Mouse (Mus musculus): ENCODE data around the gene Saa2. TPM values are rescaled to one million over a fixed set of nuclear protein-coding genes. Genes with fewer than 3 reads are reported as not detected.

Saa2 gene
- total and polyA plus RNA-seq, 3 experiments, result not detected

DNA sequence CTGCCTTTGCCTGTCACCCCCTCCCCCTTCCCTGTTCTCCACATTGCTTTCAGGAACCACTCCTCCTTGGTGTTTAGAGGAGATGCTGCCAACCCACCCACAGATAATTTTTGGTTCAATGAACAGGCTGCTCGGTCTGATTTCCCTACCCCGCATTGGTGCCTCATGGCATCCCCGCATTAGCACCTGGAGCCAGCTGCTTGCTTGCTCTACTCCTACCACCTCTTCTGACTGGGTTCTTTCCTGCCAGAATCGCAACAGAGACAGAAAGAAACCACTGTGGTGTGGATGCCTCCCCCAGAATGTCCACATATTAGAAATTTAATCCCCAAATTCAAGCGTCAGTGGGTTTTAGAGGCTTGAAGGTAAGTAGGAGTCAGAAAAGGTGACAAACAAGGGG lies 27.2 kb upstream of the Saa2 start:
- H3K27me3 ChIP-seq (ENCODE audit: control insufficient read depth in 1 of 2, insufficient read depth in 2 of 2, low read length in 2 of 2), result peaks cover 0 to 3% of the 10 kb centered on the region in 2 experiments; a peak in 2 of 4 replicates
- H3K9me3 ChIP-seq (replicated peaks; ENCODE audit: insufficient read depth, low read length), result no peaks in the 10 kb centered on the region
- TF ChIP-seq TCF12 (IDR thresholded peaks at IDR 0.05; ENCODE audit: low read depth, low read length) (no peak), SIN3A (IDR thresholded peaks at IDR 0.05; ENCODE audit: low read length) (no peak), NELFE (IDR thresholded peaks at IDR 0.05; ENCODE audit: low read depth, low read length) (no peak), HCFC1 (IDR thresholded peaks at IDR 0.05; ENCODE audit: low read depth, low read length) (no peak), TAL1 (IDR thresholded peaks at IDR 0.05; ENCODE audit: low read length) (no peak), ZC3H11A (IDR thresholded peaks at IDR 0.05; ENCODE audit: low read depth, low read length) (no peak), RCOR1 (IDR thresholded peaks at IDR 0.05; ENCODE audit: low read depth, low read length) (no peak), TBP (IDR thresholded peaks at IDR 0.05; ENCODE audit: low read depth, low read length) (no peak), GABPA (IDR thresholded peaks at IDR 0.05; ENCODE audit: low read depth, low read length) (no peak), MXI1 (IDR thresholded peaks at IDR 0.05; ENCODE audit: low read depth, low read length) (no peak), E2F4 (IDR thresholded peaks at IDR 0.05; ENCODE audit: borderline replicate concordance, low read depth, low read length) (no peak), RAD21 (IDR thresholded peaks at IDR 0.05; ENCODE audit: low read depth, low read length) (no peak), CHD2 (IDR thresholded peaks at IDR 0.05; ENCODE audit: low read length) (no peak)
- H3K79me2 ChIP-seq (ENCODE audit: control insufficient read depth, insufficient read depth, low read length, poor library complexity), result no peaks in the 10 kb centered on the region
- H3K9ac ChIP-seq (ENCODE audit: control insufficient read depth, low read depth, low read length, poor library complexity, severe bottlenecking), result no peak overlapping the region
- no peak overlapping the region for H3K4me3 ChIP-seq (ENCODE audit: control insufficient read depth in 1 of 2, insufficient read depth in 1 of 2, low read depth in 2 of 2, low read length in 2 of 2)
- H3K36me3 ChIP-seq (ENCODE audit: control insufficient read depth in 1 of 2, insufficient read depth in 2 of 2, low read length in 2 of 2), result no peaks in the 10 kb centered on the region
- no peak for DNase-seq (ENCODE audit: low read depth, low spot score)
- H3K27ac ChIP-seq (ENCODE audit: control insufficient read depth, low read depth, low read length), result no peak overlapping the region
- H3K4me1 ChIP-seq (ENCODE audit: control insufficient read depth in 1 of 2, insufficient read depth in 2 of 2, low read length in 2 of 2), result peaks cover 0 to 9% of the 10 kb centered on the region in 2 experiments; a peak in 2 of 4 replicates

DNA sequence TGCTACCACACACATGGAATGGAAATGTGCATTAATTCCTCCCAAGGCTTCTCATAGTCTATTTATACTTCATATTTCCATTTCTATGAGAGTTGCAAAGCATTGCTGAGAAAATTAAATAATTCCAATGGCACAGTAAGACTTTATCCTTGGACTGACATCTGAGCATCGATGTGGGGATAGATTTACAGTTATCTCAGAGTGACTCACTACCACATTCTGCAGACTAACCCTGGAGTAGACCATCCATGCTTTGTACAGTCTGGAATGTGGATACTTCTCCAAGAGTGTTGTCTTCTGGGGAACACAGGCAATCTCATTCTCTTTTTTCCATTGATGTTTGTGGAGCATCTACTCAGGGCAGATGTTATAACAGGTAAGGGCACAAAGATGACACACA lies 24.0 kb upstream of the Saa2 start:
- Histone ChIP-seq H3K27ac (ENCODE audit: control insufficient read depth, low read depth, low read length) (no peak overlapping the region), H3K4me1 (ENCODE audit: control insufficient read depth in 1 of 2, insufficient read depth in 2 of 2, low read length in 2 of 2) (peaks cover 0 to 9% of the 10 kb centered on the region in 2 experiments; a peak in 2 of 4 replicates), H3K9me3 (replicated peaks; ENCODE audit: insufficient read depth, low read length) (no peaks in the 10 kb centered on the region), H3K9ac (ENCODE audit: control insufficient read depth, low read depth, low read length, poor library complexity, severe bottlenecking) (no peak overlapping the region), H3K79me2 (ENCODE audit: control insufficient read depth, insufficient read depth, low read length, poor library complexity) (no peaks in the 10 kb centered on the region), H3K27me3 (ENCODE audit: control insufficient read depth in 1 of 2, insufficient read depth in 2 of 2, low read length in 2 of 2) (peaks cover 0 to 4% of the 10 kb centered on the region in 2 experiments; a peak in 3 of 4 replicates), H3K4me3 (ENCODE audit: control insufficient read depth in 1 of 2, insufficient read depth in 1 of 2, low read depth in 2 of 2, low read length in 2 of 2) (no peak overlapping the region), H3K36me3 (ENCODE audit: control insufficient read depth in 1 of 2, insufficient read depth in 2 of 2, low read length in 2 of 2) (no peaks in the 10 kb centered on the region)
- no peak for TF ChIP-seq TBP (IDR thresholded peaks at IDR 0.05; ENCODE audit: low read depth, low read length)
- no peak for DNase-seq (ENCODE audit: low read depth, low spot score)

DNA sequence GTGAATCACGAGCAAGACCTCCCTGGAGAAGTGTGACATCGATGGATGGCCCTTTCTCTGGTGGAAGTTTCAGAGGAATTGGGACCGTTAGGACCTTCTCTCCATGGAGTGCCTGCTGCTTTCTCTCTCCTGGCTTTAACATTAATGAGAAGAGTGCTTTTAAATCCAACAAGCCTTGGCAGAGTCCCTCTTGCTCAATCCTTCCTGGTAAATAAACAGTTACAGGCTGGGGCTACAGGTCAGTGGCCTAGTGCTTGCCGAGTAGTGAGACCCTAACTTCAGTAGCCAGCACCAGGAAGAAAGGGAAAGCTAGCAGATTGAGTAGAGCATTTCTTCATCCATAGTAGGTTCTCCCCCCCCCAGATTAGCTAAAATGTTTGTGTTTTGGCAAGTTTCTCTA lies 19.1 kb upstream of the Saa2 start, which contains the start of gene Saa4:
TSS of gene Saa4 (minus strand) at position 146 of the 400 bp plus-strand sequence.
- Histone ChIP-seq H3K9ac (ENCODE audit: control insufficient read depth, low read depth, low read length, poor library complexity, severe bottlenecking) (no peak within 1 kb of the TSS), H3K9me3 (replicated peaks; ENCODE audit: insufficient read depth, low read length) (no peaks in the 10 kb centered on the region), H3K36me3 (ENCODE audit: control insufficient read depth in 1 of 2, insufficient read depth in 2 of 2, low read length in 2 of 2) (no peaks in the 10 kb centered on the region), H3K27me3 (ENCODE audit: control insufficient read depth in 1 of 2, insufficient read depth in 2 of 2, low read length in 2 of 2) (peaks cover 0 to 2% of the 10 kb centered on the region in 2 experiments; a peak in 1 of 4 replicates), H3K79me2 (ENCODE audit: control insufficient read depth, insufficient read depth, low read length, poor library complexity) (no peaks in the 10 kb centered on the region), H3K4me1 (ENCODE audit: control insufficient read depth in 1 of 2, insufficient read depth in 2 of 2, low read length in 2 of 2) (no peaks in the 10 kb centered on the region), H3K4me3 (ENCODE audit: control insufficient read depth in 1 of 2, insufficient read depth in 1 of 2, low read depth in 2 of 2, low read length in 2 of 2) (no peak within 1 kb of the TSS), H3K27ac (ENCODE audit: control insufficient read depth, low read depth, low read length) (no peak within 1 kb of the TSS)
- TF ChIP-seq MEF2A (IDR thresholded peaks at IDR 0.05; ENCODE audit: extremely low read depth, insufficient replicate concordance, low read depth, low read length, poor library complexity, severe bottlenecking), result no peak
- no peak for TF ChIP-seq E2F4 (IDR thresholded peaks at IDR 0.05; ENCODE audit: borderline replicate concordance, low read depth, low read length)
- TF ChIP-seq ZKSCAN1 (IDR thresholded peaks at IDR 0.05; ENCODE audit: low read depth, low read length), result no peak
- TF ChIP-seq ZMIZ1 (IDR thresholded peaks at IDR 0.05; ENCODE audit: low read depth, low read length), result no peak
- TF ChIP-seq HCFC1 (IDR thresholded peaks at IDR 0.05; ENCODE audit: low read depth, low read length), result no peak
- no peak for TF ChIP-seq GATA1 (IDR thresholded peaks at IDR 0.05; ENCODE audit: low read depth, low read length)
- TF ChIP-seq MAFK (IDR thresholded peaks at IDR 0.05; ENCODE audit: borderline replicate concordance, low read depth, low read length), result no peak
- TF ChIP-seq TAL1 (IDR thresholded peaks at IDR 0.05; ENCODE audit: low read length), result no peak
- no peak for TF ChIP-seq CTCF (IDR thresholded peaks at IDR 0.05 in 2 of 3, conservative IDR thresholded peaks at IDR 0.05 in 1 of 3; ENCODE audit: control insufficient read depth in 1 of 3, insufficient read depth in 1 of 3, low read depth in 2 of 3, low read length in 3 of 3, poor library complexity in 1 of 3, severe bottlenecking in 1 of 3)
- no peak for DNase-seq (ENCODE audit: low read depth, low spot score)

All from MEL (cell line).